Mouse (Mus musculus): ENCODE data around the gene Ankrd34a. TPM values are rescaled to one million over a fixed set of nuclear protein-coding genes. Genes with fewer than 3 reads are reported as not detected.
"Not testable (repeated sequence)": the region's sequence is repeated elsewhere in the genome, so short reads cannot be mapped to it uniquely, and the experiment has no call there.

The Ankrd34a gene
- polyA plus RNA-seq, 1 experiment from 2014 or later: 0.96 TPM

- peaks cover 26% of the 10 kb centered on the region for H3K4me1 ChIP-seq
- DNase-seq (ENCODE audit: low spot score): not testable (repeated sequence)
- 95% methylated on average over 4 of the region's 4 CpGs for whole genome bisulfite sequencing
These were observed 9.6 kb downstream of the Ankrd34a start for GRCm38 (mm10) chr3:96606007-96606406.

DNA sequence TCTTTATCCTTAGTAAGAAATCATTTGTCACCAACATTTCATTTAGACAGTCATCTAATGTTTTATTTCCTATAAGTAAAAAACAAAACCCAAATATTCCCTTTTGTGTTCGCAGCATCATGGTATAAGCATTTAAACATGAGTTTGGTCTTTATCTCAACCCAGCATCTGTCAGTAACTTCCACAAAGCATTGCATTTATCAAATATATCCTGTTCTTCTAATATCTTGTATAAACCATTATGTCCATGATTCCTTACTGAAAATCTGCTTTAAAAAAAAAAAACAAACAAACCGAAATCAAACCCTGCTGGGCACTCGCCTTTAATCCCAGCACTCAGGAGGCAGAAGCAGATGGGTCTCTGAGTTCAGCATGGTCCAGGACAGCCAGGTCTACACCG is 10.2 kb downstream of the Ankrd34a start:
- WGBS: 89% methylated on average over 4 of the region's 4 CpGs
- H3K9me3 ChIP-seq (replicated peaks): no peaks in the 10 kb centered on the region
- H3K27ac ChIP-seq: no peak overlapping the region
- peaks cover 20% of the 10 kb centered on the region for H3K4me1 ChIP-seq
- H3K4me3 ChIP-seq: no peak overlapping the region
- no peaks in the 10 kb centered on the region for H3K27me3 ChIP-seq (ENCODE audit: low read depth, poor library complexity, severe bottlenecking)
- peaks cover 35% of the 10 kb centered on the region for H3K36me3 ChIP-seq
- DNase-seq (ENCODE audit: low spot score): no peak

More at GRCm38 (mm10) chr3:96606007-96606406, 9.6 kb downstream of the Ankrd34a start:
- peaks cover 35% of the 10 kb centered on the region for H3K36me3 ChIP-seq
- not testable (repeated sequence) for H3K27me3 ChIP-seq (ENCODE audit: low read depth, poor library complexity, severe bottlenecking); H3K9me3 ChIP-seq (replicated peaks); H3K4me3 ChIP-seq; H3K27ac ChIP-seq

- Histone ChIP-seq H3K9me3 (replicated peaks) (no peaks in the 10 kb centered on the region), H3K4me1 (no peaks in the 10 kb centered on the region), H3K4me3 (no peak overlapping the region), H3K27me3 (ENCODE audit: low read depth, poor library complexity, severe bottlenecking) (no peaks in the 10 kb centered on the region), H3K27ac (no peak overlapping the region), H3K36me3 (peaks cover 86% of the 10 kb centered on the region)
- WGBS: 87% methylated on average over 3 of the region's 3 CpGs
- no peak for DNase-seq (ENCODE audit: low spot score)
These were observed 21.5 kb downstream of the Ankrd34a start for GRCm38 (mm10) chr3:96617941-96618340.

GRCm38 (mm10) chr3:96623201-96623600 is 26.8 kb downstream of the Ankrd34a start:
- no peak for DNase-seq (ENCODE audit: low spot score)
- 93% methylated on average over 4 of the region's 4 CpGs for WGBS
- peaks cover 82% of the 10 kb centered on the region for H3K36me3 ChIP-seq
- no peaks in the 10 kb centered on the region for H3K9me3 ChIP-seq (replicated peaks)
- no peaks in the 10 kb centered on the region for H3K4me1 ChIP-seq
- H3K27ac ChIP-seq: no peak overlapping the region
- no peak overlapping the region for H3K4me3 ChIP-seq
- no peaks in the 10 kb centered on the region for H3K27me3 ChIP-seq (ENCODE audit: low read depth, poor library complexity, severe bottlenecking)

GRCm38 (mm10) chr3:96629729-96630600 is 33.5 kb downstream of the Ankrd34a start, which contains the start of gene Rbm8a:
TSS of gene Rbm8a (plus strand) at chr3:96629933.
- peak within 1 kb of the TSS; percentile 61 for H3K4me3 ChIP-seq
- no peaks in the 10 kb centered on the region for H3K27me3 ChIP-seq (ENCODE audit: low read depth, poor library complexity, severe bottlenecking)
- under 1% methylated on average over 48 of the region's 48 CpGs for WGBS
- peak within 1 kb of the TSS; percentile 94 for H3K27ac ChIP-seq
- peaks cover 60% of the 10 kb centered on the region for H3K36me3 ChIP-seq
- H3K4me1 ChIP-seq: peaks cover 13% of the 10 kb centered on the region
- DNase-seq (ENCODE audit: low spot score): peak; percentile 95
- H3K9me3 ChIP-seq (replicated peaks): no peaks in the 10 kb centered on the region

- H3K4me1 ChIP-seq: peaks cover 30% of the 10 kb centered on the region
- H3K27ac ChIP-seq: no peak overlapping the region
- H3K9me3 ChIP-seq (replicated peaks): no peaks in the 10 kb centered on the region
- DNase-seq (ENCODE audit: low spot score): no peak
- no peak overlapping the region for H3K4me3 ChIP-seq
- H3K36me3 ChIP-seq: peaks cover 44% of the 10 kb centered on the region
- no peaks in the 10 kb centered on the region for H3K27me3 ChIP-seq (ENCODE audit: low read depth, poor library complexity, severe bottlenecking)
These were observed 35.6 kb downstream of the Ankrd34a start for GRCm38 (mm10) chr3:96632058-96632457.

DNA sequence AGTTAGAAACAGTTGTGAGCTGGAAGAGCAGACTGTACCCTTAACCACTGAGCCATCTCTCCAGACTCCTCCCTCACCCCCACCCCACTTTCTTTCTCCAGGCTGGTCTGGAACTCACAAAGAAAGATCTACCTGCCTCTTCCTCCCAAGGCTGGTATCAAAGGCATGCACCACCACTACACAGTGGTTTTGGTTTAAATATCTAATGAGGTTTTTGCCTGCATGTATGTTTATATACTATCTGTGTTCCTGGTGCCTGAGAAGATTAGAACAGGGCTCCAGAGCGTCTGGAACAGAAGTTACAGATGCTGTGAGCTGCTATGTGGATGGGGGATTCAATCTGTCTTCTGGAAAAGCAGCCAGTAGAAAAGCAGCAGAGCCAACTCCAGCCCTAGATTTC is 37.6 kb downstream of the Ankrd34a start:
- H3K27me3 ChIP-seq (ENCODE audit: low read depth, poor library complexity, severe bottlenecking): no peaks in the 10 kb centered on the region
- no peak for DNase-seq (ENCODE audit: low spot score)
- H3K4me1 ChIP-seq: peaks cover 30% of the 10 kb centered on the region
- H3K36me3 ChIP-seq: peaks cover 57% of the 10 kb centered on the region
- WGBS: 85% methylated on average over 1 of the region's 1 CpGs
- H3K27ac ChIP-seq: no peak overlapping the region
- no peak overlapping the region for H3K4me3 ChIP-seq
- H3K9me3 ChIP-seq (replicated peaks): no peaks in the 10 kb centered on the region

DNA sequence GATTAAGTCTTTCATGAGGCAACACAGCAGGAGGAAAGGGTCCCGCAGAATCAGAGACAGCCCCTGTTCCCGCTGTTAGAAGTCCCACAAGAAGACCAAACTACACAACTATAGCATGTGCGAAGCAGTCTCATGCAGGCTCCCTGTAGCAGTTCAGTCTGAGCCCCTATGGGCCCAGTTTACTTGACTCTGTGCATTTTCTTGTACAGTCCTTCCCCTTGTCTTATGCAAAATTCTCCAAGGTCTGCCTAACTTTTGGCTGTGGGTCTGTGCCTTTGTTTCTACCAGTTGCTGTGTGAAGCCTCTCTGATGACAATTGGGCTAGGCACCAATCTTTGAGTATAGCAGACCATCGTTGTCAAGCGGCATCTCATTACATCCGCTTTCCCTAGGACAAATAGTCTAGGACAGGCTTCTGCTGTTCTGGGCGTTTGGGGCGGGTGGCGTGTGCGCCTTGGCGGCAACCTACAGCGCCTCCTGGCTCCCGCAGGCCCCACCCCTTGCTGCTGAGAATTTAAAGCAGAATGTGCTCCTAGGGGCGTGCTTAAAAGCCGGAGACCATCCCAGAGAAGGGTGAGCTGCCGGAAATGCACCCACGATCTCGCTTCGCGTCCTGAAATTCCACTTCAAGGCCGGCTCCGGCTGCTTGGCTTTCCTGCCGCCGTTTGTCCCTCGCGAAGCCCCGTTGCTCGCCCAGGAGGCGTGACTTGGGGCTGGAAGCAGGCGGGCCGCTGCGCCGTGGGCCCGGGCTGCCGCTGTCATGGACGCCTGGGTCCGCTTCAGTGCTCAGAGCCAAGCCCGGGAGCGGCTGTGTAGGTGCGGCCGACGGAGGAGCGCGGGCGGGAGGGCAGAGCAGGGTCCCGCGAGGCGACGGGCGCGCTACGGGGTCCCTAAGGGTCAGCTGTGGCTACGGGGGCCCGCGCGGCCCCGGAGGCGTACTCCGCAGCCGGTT is 38.8 kb downstream of the Ankrd34a start, which contains the start of the genes Pex11b and Gm42957:
Pex11b (plus strand) TSS at position 449 of the 952 bp plus-strand sequence.
Gm42957 (plus strand) TSS at position 547 of the 952 bp plus-strand sequence.
- Histone ChIP-seq H3K4me3 (peak within 1 kb of the TSS; percentile 81), H3K27ac (peak within 1 kb of the TSS; percentile 93), H3K36me3 (peaks cover 69% of the 10 kb centered on the region), H3K9me3 (replicated peaks) (no peaks in the 10 kb centered on the region), H3K4me1 (peaks cover 30% of the 10 kb centered on the region), H3K27me3 (ENCODE audit: low read depth, poor library complexity, severe bottlenecking) (no peaks in the 10 kb centered on the region)
- peak; percentile 87 for DNase-seq (ENCODE audit: low spot score)
- 2% methylated on average over 60 of the region's 60 CpGs for WGBS

- no peaks in the 10 kb centered on the region for H3K27me3 ChIP-seq (ENCODE audit: low read depth, poor library complexity, severe bottlenecking)
- H3K4me1 ChIP-seq: peaks cover 26% of the 10 kb centered on the region
- H3K9me3 ChIP-seq (replicated peaks): no peaks in the 10 kb centered on the region
- DNase-seq (ENCODE audit: low spot score): no peak
- peak overlapping the region; percentile 93 for H3K27ac ChIP-seq
- WGBS: 15% methylated on average over 15 of the region's 15 CpGs
- H3K36me3 ChIP-seq: peaks cover 70% of the 10 kb centered on the region
- H3K4me3 ChIP-seq: peak overlapping the region; percentile 81
These were observed 39.5 kb downstream of the Ankrd34a start for GRCm38 (mm10) chr3:96635906-96636305.

DNA sequence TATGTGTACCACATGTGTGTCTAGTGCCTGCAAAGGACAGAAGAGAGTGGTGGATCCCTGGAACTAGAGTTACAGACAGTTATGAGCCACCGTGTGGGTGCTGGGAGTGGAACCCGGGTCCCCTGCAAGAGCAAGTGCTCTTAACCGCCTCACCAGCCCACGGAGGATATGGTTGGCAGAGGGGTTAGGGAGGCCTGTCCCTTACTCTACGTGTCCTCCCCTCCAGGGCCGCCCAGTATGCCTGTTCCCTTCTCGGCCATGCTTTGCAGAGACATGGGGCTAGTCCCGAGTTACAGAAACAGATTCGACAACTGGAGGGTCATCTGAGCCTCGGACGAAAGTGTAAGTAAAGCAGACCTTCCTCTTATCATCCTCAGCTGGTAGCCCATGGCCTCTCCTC is 40.0 kb downstream of the Ankrd34a start:
- Histone ChIP-seq H3K36me3 (peaks cover 70% of the 10 kb centered on the region), H3K4me3 (peak overlapping the region; percentile 81), H3K27me3 (ENCODE audit: low read depth, poor library complexity, severe bottlenecking) (no peaks in the 10 kb centered on the region), H3K27ac (0 out of 2 replicates have a peak overlapping the region, but pooled peaks have one; percentile 93), H3K4me1 (peaks cover 22% of the 10 kb centered on the region), H3K9me3 (replicated peaks) (no peaks in the 10 kb centered on the region)
- WGBS: 70% methylated on average over 11 of the region's 11 CpGs
- no peak for DNase-seq (ENCODE audit: low spot score)

DNA sequence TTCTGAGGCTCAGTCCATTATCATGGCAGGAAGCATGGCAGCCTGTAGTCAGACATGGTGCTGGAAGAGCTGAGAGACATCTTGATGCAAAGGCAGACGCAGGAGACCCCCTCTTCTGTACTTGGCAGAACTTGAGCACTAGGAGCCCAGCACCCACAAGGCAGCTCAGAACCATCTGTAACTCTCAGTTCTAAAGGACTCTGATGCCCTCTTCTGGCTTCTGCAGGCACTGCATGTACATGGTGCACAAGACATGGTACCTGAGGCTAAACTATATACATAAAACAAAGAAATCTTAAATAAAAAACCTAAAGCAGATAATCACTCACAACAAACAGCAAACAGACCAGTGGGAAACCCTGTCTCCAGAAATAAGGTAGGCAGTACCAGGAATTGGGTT is 42.8 kb downstream of the Ankrd34a start:
- no peak overlapping the region for H3K27ac ChIP-seq
- H3K27me3 ChIP-seq (ENCODE audit: low read depth, poor library complexity, severe bottlenecking): no peaks in the 10 kb centered on the region
- H3K9me3 ChIP-seq (replicated peaks): no peaks in the 10 kb centered on the region
- no peak overlapping the region for H3K4me3 ChIP-seq
- 84% methylated on average over 1 of the region's 1 CpGs for WGBS
- H3K4me1 ChIP-seq: peaks cover 22% of the 10 kb centered on the region
- peak; percentile 64 for DNase-seq (ENCODE audit: low spot score)
- H3K36me3 ChIP-seq: peaks cover 65% of the 10 kb centered on the region

DNA sequence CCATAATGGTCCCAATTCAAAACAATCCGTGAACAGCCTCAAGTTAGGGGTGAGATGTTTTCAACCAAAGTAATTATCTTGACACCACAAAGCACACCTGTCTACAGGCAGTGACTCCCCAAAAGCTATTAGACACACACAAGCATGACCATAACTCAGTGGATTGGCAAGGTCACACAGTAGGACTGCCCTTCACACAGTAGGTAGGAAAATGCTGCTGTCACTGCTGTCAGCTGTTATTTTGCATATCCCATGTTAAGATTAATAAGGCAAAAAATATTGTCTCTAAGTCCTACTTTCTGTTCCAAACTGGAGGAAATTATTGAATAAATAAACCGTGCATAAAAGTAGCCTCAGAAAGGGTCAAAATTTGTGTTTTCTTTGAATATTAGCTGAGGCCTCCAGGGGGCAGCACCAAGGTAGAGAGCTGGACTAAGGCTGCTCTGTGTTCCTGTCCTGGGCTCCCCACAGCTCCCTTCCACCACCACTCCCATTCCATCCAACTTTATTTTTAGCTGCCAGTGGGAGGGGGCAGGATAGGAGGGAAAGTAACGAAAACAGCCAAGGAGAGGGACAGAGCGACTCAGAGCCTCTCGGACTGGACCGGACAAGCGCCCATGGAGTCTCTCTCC is 48.7 kb downstream of the Ankrd34a start, which contains the start of gene Itga10:
Itga10 (plus strand) TSS at position 567 of the 632 bp plus-strand sequence.
- DNase-seq (ENCODE audit: low spot score): peak; percentile 40

More for the DNA sequence above, 48.7 kb downstream of the Ankrd34a start, which contains the start of gene Itga10:
- Histone ChIP-seq H3K27me3 (ENCODE audit: low read depth, poor library complexity, severe bottlenecking) (no peaks in the 10 kb centered on the region), H3K27ac (no peak within 1 kb of the TSS), H3K4me3 (no peak within 1 kb of the TSS), H3K9me3 (replicated peaks) (no peaks in the 10 kb centered on the region), H3K36me3 (peaks cover 40% of the 10 kb centered on the region), H3K4me1 (peaks cover 3% of the 10 kb centered on the region)
- WGBS: 70% methylated on average over 7 of the region's 7 CpGs
